Mouse (Mus musculus) testis, adult 2 months (tissue): Measurements from ENCODE around the gene Ctrl. TPM values are rescaled to one million over a fixed set of nuclear protein-coding genes. Genes with fewer than 3 reads are reported as not detected.

Experiments
- H3K27ac ChIP-seq: fragments of 200-500 bp; 2 replicates; pipeline ENCODE4 v1.5.1; 2012; ENCODE audit warnings: low read depth, low read length; ENCODE audit not compliant: control insufficient read depth, insufficient read depth
- H3K27me3 ChIP-seq: fragments of 200-500 bp; 2 replicates; pipeline ENCODE4 v1.6.1; 2012; ENCODE audit warnings: mild to moderate bottlenecking, low read length, moderate library complexity; ENCODE audit not compliant: control insufficient read depth, insufficient read depth
- H3K36me3 ChIP-seq: fragments of 200-500 bp; 2 replicates; pipeline ENCODE4 v1.6.1; 2012; ENCODE audit warnings: mild to moderate bottlenecking, low read length; ENCODE audit not compliant: control insufficient read depth, insufficient read depth
- H3K4me1 ChIP-seq: fragments of 200-500 bp; 2 replicates; pipeline ENCODE4 v1.6.1; 2012; ENCODE audit warnings: low read length; ENCODE audit not compliant: control insufficient read depth, insufficient read depth
- H3K4me3 ChIP-seq: fragments of 200-500 bp; 2 replicates; pipeline ENCODE4 v1.5.1; 2012; ENCODE audit warnings: low read depth, mild to moderate bottlenecking, low read length, moderate library complexity, mixed read lengths; ENCODE audit not compliant: control insufficient read depth
- CTCF ChIP-seq: fragments of 200-500 bp; IDR thresholded peaks from 2 replicates; pipeline ENCODE4 v1.5.1; 2012; ENCODE audit warnings: low read depth, mild to moderate bottlenecking, inconsistent platforms, low read length, moderate library complexity; ENCODE audit not compliant: control insufficient read depth, insufficient read depth, insufficient replicate concordance
- POLR2A ChIP-seq: fragments of 200-500 bp; IDR thresholded peaks from 2 replicates; pipeline ENCODE4 v1.6.1; 2012; ENCODE audit warnings: low read depth, mild to moderate bottlenecking, inconsistent platforms, low read length, moderate library complexity; ENCODE audit not compliant: control insufficient read depth
- polyA plus RNA-seq: library from polyadenylated mRNA; depleted of rRNA; stranded (reverse); fragments of >200 nt; gene quantifications from 2 replicates; pipeline ENCODE4 v1.2.3, GENCODE M21; 2012

Gene Ctrl
- polyA plus RNA-seq, 1 experiment = 0.91 TPM

DNA sequence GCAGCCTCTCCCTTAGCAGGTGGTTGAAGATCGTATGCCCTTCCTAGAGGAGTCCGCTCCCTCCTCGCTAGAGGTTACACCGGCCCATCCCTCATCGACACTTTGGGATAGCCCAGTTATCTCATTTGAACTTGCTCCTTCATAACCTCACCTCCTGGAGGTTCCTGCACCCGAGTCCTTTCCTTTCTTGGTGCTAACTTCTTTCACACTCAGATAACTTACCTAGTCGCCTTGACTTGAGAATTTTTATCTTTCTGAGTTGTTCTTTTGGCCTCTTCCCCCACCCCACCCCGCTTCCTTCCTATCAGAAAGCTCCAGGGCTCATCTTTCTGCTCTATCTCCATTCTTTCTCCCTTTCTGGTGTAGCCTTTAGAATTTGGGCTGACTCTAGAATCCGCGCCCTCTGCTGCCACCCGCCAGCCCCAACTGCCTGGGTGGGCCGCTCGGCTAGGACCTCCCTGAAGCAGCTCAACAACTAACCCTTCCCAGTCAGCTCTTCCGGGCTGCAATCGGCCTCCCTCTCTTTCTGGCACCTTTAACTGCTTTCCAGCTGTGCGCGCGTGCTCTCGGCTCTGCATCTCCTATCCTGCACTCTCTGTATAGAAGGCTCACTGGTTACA is 33.1 kb upstream of the Ctrl start:
- Histone ChIP-seq H3K27me3 (no peaks in the 10 kb centered on the region), H3K27ac (peak overlapping the region; percentile 78), H3K4me1 (peaks cover 16% of the 10 kb centered on the region), H3K4me3 (peak overlapping the region; percentile 48), H3K36me3 (no peaks in the 10 kb centered on the region)
- no peak for TF ChIP-seq POLR2A
- TF ChIP-seq CTCF = no peak

DNA sequence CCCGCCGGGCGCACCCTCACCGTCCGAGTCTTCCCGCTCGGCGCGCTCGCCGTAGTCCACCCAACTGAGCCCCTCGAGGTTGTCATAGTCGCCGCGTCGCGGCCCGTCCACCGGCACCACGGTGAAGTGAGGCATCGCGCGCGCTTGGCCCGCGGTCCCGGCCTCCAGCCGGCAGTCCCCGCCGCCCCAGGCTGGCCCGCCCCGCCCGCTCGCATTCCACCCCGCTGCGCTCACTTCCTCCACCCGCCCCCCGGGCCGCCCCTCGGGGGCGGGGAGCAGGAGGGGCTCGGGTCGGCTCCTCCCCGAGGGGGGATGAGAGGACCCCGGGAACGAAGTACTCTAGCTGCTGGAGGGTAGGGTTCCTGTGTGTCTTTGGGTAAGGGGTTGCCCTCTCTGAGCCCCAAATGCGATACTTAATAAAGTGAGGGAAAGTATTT is 32.3 kb upstream of the Ctrl start, which contains the start of gene Slc12a4:
Gene Slc12a4, minus strand, starts transcription at position 193 of the 437 bp plus-strand sequence.
- Histone ChIP-seq H3K36me3 (no peaks in the 10 kb centered on the region), H3K4me3 (peak within 1 kb of the TSS; percentile 87), H3K27me3 (no peaks in the 10 kb centered on the region), H3K27ac (peak within 1 kb of the TSS; percentile 22), H3K4me1 (peaks cover 19% of the 10 kb centered on the region)
- TF ChIP-seq CTCF = no peak
- TF ChIP-seq POLR2A = peak; percentile 36

DNA sequence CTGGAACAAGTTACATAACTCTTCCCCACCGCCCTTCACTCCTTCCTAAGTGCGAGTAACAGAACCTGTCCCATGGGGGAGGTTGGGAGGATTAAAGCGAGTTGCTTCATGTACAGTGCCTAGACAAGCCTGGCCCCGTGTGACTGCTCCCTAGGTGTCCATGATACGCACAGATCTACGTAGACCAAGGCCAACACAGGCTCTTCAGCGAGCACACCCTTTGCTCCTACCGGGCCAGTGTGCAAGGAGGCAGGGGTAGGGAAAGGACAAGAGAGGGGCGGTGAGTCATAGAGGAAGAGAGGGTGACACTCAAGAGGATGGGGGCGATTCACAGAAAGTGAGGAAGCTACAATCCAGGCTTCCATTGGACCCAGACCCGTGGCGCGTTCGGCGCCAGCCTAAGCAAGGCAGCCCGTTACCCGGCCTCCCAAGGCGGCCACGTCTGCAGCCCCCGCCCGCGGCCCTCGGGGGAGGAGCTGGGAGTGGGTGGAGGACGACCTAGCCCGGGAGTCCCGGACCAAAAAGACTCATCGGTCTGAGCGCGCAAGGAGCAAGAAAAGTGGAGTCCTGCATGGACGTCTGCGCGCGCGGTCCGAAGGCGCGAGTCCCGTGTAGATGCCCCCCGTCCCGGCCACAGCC is 31.7 kb upstream of the Ctrl start:
- no peak; the same call in 1 of the 2 replicates for TF ChIP-seq POLR2A
- no peak for TF ChIP-seq CTCF
- H3K27ac ChIP-seq = peak overlapping the region; percentile 22

DNA sequence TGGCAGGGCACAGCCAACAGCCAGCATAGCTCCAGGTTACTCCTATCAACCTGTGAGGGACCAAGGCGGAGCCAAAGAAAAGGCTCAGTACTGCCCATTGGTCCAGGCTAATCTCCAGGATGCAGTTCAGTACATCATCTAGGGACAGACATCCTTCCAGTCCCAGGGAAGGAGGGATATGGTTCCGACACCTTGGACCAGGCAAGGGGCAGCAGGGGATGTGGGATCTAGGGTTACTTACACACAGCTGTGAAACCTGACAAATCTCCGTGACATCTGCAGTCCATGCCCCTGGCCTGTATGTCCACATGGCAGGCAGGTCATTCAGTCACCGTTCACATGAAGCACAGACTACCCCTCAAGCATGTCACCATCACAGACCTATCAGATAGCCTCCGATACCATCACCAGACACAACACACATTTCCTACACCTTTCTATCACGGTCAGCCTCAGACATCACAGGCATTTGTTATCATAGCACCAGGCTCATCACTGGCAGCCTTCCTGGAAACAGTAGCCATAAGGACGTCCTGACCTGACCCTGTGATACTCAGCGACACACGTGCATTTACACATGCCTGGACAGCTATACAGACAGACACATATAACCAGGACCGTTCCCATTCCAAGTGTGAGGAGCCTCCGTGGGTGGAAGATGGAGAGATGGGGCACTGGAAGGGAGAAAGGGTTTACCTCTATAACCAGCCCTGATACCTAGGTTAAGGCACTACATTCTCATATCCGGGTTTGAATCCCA is 31.0 kb upstream of the Ctrl start:
- Histone ChIP-seq H3K27ac (no peak overlapping the region), H3K4me1 (peaks cover 19% of the 10 kb centered on the region), H3K4me3 (peak overlapping the region; percentile 87), H3K36me3 (no peaks in the 10 kb centered on the region), H3K27me3 (no peaks in the 10 kb centered on the region)
- TF ChIP-seq POLR2A (no peak), CTCF (no peak)

More for the DNA sequence above, 31.7 kb upstream of the Ctrl start:
- Histone ChIP-seq H3K36me3 (no peaks in the 10 kb centered on the region), H3K4me3 (peak overlapping the region; percentile 87), H3K27me3 (no peaks in the 10 kb centered on the region), H3K4me1 (peaks cover 19% of the 10 kb centered on the region)

DNA sequence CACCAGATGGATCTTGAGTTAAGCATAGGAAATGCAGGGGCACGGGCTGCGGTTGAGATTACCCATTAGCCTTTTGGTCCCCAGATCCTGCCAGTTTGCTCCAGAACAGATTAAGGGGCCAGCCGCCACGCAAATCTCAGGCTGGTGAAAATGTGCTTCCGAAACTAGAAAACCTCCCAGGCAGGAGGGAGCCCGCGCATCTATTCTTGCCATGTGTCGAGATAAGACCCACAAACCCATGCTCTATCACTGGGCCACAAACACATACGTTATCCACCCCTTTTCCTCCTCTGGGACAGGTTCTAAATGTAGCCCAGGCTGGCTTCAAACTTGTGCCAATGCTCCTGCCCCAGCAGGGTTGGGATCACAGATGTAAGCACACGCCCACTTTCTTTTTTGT is 27.9 kb upstream of the Ctrl start:
- no peaks in the 10 kb centered on the region for H3K27me3 ChIP-seq
- no peak for TF ChIP-seq CTCF
- TF ChIP-seq POLR2A = no peak
- no peak overlapping the region for H3K27ac ChIP-seq
- H3K36me3 ChIP-seq = no peaks in the 10 kb centered on the region
- no peak overlapping the region for H3K4me3 ChIP-seq
- peaks cover 15% of the 10 kb centered on the region for H3K4me1 ChIP-seq

DNA sequence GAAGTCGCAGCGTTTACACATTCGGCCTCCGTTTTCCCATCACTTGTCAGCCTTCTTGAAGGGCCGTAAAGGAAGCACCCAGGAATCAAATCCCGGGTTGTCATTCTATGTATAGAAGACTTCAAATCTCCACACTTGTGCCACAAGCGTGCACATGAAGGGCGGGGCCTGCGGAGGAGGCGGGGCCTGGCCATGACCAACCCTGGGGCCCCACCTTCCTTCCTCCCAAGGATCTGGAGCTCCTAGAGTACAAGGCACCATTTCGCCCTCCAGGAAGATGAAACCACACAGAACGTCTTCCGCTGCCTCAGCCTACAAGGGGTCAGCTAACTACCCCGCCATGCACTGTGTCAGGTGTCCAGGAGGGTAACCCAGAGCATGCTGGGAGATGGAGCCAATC is 27.4 kb upstream of the Ctrl start:
- Histone ChIP-seq H3K4me3 (no peak overlapping the region), H3K4me1 (peaks cover 15% of the 10 kb centered on the region), H3K27ac (no peak overlapping the region), H3K27me3 (no peaks in the 10 kb centered on the region), H3K36me3 (no peaks in the 10 kb centered on the region)
- TF ChIP-seq POLR2A (no peak), CTCF (no peak)

DNA sequence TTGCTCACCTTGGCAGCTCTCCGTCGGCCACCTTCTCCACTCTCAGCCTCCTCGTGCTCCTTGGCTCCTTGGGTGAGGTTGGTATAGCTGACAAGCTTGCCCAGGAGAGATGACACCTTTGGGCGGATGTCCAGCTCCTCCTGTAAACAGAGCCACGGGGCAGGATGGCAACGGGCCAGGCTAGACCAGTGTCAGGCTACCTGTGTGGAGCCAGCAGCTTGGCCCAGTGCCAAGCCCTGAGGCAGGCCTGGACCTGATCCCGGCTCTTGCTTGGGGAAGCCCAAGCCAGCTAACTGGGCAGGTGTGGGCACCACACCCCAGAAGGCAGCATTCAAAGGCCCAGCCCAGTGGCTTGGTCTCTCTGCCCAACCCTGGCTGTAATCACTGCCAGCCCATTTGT is 25.7 kb upstream of the Ctrl start:
- Histone ChIP-seq H3K27ac (no peak overlapping the region), H3K27me3 (no peaks in the 10 kb centered on the region), H3K36me3 (no peaks in the 10 kb centered on the region), H3K4me1 (peaks cover 3% of the 10 kb centered on the region; the same call in 1 of the 2 replicates), H3K4me3 (no peak overlapping the region)
- TF ChIP-seq POLR2A = no peak
- TF ChIP-seq CTCF = no peak
